Mouse (Mus musculus): ENCODE measurements around the gene Tmem230.

DNA sequence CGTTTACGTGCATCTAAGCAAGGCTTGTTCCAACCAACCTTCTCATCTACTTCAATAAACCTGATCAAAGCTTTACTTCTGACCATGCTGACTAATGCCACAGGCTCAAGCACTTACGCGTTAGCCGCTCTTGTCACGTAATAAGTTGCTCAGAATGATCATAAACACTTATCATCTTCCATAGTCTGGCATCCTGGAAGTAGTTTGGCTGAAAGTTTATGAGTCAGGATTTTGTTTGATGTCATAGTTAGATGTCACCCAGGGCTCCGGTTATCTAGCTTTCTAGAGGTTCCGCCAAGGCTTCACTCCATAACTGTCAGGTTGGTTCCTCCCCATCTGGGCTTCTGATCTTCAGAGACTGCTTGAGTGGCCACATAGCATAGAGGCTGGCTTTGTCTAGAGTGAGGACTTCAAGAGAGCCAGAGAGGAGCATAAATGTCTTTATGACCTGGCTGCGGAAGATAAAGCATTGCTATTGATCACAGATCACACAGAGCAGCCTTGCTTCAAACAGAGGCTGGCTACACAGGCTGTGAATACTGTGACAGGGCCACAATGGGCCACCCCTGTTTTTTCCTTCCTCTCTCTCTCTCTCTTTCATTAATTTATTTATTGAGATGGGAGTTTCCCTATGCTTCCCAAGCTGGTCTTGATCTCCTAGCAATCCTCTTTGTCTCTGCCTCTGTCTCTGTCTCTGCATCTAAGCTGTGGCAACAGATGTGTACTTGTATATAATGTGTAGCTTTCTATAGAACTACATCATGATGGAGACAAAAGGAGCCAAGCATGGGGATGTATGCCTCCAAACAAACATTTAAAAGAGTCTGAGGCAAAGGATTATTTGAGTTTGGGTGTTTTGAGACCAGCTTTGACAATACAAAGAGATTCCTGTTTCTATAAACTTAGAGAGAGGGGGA is 49.3 kb downstream of the Tmem230 start:
- no peak for TF ChIP-seq CTCF (IDR thresholded peaks at IDR 0.05; ENCODE audit: borderline replicate concordance, insufficient read depth, low read length)
- TF ChIP-seq POLR2A (IDR thresholded peaks at IDR 0.05; ENCODE audit: low read depth, low read length): no peak

Data from embryonic fibroblast, embryonic 13.5 days (primary cell).